Mouse (Mus musculus) inflammation-experienced regulatory T-cells (primary cell): ENCODE data around the gene Bola1. TPM values are rescaled to one million over a fixed set of nuclear protein-coding genes. Genes with fewer than 3 reads are reported as not detected.

Experiments used
- polyA plus RNA-seq, 2 experiments: library from polyadenylated mRNA; unstranded; fragments of 100-300 nt; shearing (Covaris generic); gene quantifications; one replicate each; pipeline ENCODE4 v1.2.1; 2017

The Bola1 gene
- 10 to 100 TPM; 23.2 to 32.3 TPM for polyA plus RNA-seq

GRCm38 (mm10) chr3:96219661-96220130 is at the start of gene Bola1, which contains the start of gene Hist2h2ab:
TSS of gene Bola1 (minus strand) at chr3:96219709.
TSS of gene Hist2h2ab (plus strand) at chr3:96219865.

DNA sequence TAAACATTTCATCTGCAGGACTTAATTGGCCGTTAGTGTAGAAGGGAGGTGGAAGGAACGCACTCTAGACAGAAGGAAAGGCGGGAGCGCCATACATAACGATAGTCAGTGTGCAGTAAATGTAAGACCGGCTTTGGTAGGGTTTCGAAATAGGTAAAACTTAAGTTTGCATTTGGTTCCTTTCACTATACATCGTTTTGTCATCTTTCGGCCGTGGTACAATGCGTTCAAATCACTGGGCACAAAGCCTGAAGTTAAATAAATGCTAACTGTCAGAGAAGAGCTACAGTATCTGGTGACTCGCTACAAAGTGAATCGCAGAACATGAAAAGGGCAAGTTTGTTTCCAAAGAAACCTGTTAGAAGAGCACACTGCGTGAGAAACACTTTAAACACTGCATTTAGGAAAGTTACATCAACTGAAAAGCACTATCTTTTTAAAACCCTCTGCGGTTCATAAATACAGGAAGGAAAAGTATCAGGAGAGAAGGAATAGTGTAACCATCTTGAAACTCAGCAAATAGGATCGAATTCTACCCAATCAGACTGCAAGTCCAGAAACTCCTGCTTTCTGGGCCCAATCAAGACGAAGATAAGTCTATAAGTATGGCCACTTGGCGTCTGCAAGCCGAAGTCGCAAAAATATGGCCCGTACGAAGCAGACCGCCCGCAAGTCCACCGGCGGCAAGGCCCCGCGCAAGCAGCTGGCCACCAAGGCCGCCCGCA is 48.7 kb upstream of the Bola1 start, which contains the start of gene Hist2h3b:
Hist2h3b (plus strand) TSS at position 604 of the 725 bp plus-strand sequence.

GRCm38 (mm10) chr3:96262979-96263550 is 43.6 kb upstream of the Bola1 start, which contains the start of gene Hist2h4:
TSS of gene Hist2h4 (minus strand) at chr3:96263311.

GRCm38 (mm10) chr3:96246427-96246856 is 26.9 kb upstream of the Bola1 start, which contains the start of gene Hist2h3c1:
TSS of gene Hist2h3c1 (plus strand) at chr3:96246685.

GRCm38 (mm10) chr3:96245003-96245886 is 25.7 kb upstream of the Bola1 start, which contains the start of gene Hist2h2aa1:
TSS of gene Hist2h2aa1 (plus strand) at chr3:96245497.

GRCm38 (mm10) chr3:96239949-96240798 is 20.7 kb upstream of the Bola1 start, which contains the start of gene Hist2h2aa2:
TSS of gene Hist2h2aa2 (minus strand) at chr3:96240276.

DNA sequence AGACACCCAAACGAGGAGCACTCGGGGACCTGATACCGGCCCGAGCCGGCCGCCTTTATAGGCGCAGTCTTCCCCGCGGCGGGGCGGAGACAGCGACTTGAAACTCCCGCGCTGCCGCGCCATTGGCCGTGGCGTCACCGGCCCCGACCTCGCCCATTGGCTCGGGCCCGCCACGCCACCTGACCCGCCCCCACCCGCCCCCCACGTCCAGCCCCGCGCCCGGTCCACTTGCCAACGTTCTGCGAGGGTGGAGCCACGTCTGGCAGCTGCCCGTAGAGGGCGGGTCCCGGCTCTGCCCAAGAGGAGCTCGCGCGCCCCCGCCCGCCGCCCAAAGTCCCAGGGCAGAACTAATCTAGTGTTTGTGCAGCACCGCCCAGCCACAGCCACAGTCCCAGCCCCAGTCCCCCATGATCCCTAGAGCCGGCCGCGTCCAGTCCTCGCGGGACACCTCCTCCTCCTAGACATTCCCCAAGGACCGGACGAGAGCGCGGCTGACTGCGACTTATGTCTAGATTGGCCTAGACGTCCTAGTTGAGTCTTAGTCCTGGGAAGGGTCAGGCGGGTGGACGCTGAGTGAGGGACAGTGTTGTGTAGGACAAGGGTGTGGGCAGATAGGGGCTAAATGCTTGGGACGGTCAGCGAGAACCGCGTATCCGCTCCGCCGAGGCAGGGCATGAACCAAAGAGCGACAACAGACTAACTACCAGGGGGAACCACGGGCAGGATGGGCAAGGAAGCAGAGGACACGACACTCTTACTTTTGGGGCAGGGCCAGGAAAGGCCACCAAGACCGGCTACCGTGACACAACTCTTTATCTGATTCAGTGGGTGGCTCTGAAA is 19.7 kb upstream of the Bola1 start, which contains the start of gene Hist2h3c2:
Hist2h3c2 (minus strand) TSS at position 174 of the 840 bp plus-strand sequence.

DNA sequence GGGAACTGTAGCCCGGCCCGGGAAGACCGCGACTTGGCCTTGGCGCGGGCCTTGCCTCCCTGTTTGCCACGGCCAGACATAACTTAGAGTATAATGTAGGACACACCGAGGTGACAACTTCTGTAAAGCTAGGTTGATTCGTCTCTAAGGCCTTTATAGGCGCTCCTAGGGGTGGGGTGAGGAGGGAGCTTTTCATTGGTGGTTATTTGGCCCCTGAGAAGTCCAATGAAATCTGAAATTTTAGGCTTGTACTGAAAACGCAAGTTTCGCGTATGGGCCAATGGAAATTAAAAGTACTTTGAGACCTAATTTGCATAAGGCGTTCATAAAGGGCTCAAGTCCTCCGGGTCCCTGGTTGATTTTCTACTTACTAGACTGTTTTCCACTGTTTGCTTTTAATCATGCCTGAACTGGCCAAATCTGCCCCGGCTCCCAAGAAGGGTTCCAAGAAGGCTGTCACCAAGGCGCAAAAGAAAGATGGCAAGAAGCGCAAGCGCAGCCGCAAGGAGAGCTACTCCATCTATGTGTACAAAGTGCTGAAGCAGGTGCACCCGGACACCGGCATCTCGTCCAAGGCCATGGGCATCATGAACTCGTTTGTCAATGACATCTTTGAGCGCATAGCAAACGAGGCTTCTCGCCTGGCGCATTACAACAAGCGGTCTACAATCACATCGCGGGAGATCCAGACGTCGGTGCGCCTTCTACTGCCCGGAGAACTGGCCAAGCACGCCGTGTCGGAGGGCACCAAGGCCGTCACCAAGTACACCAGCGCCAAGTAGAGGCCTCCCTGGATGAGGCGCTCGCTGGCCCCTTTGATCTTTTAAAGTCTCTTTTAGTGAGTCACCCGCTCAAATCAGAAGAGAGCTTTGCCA is 1.5 kb upstream of the Bola1 start, which contains the start of the genes Hist2h2ac and Hist2h2be:
Hist2h2ac (minus strand) TSS at position 116 of the 875 bp plus-strand sequence.
Hist2h2be (plus strand) TSS at position 355 of the 875 bp plus-strand sequence.

DNA sequence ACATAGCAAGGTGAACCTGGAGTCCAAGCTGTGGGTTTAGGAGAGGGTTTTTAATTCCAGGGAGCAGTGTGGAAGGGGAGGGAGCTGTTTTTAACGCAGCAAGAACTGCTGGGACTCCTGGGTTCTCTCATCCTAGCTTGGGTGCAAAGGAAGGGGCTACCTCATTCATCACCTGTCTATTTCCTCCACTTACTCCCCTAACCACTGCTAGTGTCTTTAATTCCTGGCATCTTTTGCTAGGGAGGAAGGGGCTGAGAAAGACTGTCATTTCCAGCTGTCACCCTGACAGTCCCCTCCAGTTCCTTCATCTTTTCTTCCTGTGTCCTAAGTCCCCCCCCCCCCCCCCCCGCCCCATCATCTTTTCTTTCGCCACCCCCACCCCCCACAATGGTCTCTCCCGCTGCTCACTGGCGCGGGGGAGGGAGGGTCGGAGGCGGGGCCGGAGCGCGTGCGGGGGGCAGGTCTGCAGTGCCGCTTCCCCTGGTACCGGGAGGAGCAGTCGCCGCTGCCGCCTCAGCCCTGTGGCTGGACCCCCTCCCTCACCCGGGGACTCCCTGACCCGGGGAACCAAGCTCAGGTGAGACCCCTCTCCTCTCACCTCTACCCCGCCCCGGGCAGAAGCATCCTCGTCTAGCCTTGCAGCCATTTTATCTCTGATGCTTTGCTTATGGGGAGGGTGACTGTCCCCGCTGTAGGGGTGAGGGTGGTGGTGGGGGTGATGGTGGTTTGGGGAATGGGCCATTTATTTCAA is 38.6 kb downstream of the Bola1 start, which contains the start of gene Sv2a:
Sv2a (plus strand) TSS at position 425 of the 751 bp plus-strand sequence.

DNA sequence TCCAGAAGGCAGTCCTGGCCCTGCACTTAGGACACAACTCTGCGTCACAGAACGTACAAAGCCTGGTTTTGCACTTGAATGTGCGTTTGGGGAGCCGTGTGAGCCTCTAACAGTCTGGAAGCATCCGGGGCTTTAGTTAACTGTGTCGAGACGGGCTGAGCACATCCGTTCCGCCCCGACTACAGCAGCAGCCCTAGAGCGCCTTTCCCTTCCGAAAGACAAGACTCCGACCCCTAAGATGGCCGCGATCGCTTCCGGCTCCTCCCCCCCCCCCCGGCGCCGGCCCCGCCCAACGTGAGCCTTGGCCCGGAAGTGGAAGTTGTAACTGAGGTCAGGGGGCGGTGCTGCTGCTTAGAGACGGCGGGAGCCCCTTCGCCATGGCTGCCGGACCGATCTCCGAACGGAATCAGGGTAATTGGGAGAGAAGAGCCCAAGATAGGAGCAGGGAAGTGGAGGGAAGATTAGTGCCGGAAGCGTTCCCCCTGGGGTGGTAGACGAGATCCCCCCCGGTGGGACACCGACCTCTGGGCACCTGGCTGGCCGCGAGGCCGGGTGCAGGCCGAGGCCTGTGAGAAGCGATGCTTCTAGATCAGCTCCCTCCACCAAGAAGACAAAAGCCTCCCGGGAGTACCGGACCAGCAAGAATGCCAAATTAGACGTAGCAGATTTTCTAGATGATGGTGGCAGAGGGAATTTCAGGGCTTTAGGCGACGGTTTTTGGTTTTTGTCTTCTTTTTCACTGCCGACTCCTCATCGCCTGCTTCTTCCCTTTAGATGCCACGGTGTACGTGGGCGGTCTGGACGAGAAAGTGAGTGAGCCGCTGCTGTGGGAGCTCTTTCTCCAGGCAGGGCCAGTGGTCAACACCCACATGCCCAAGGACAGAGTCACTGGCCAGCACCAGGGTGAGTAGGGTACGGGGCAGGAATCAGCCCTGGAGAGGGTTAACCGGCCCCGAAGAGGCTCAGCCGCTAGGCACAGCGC is 47.0 kb downstream of the Bola1 start, which contains the start of gene Sf3b4:
Sf3b4 (plus strand) TSS at position 136 of the 982 bp plus-strand sequence.

GRCm38 (mm10) chr3:96161869-96162840 is 57.4 kb downstream of the Bola1 start, which contains the start of gene Mtmr11:
TSS of gene Mtmr11 (plus strand) at chr3:96162004.

